Mouse (Mus musculus) hindbrain, embryonic 11.5 days (tissue): ENCODE measurements around the gene Fkbpl. TPM values are rescaled to one million over a fixed set of nuclear protein-coding genes. Genes with fewer than 3 reads are reported as not detected.

Experiments used
- ATAC-seq: fragments of 200-750 bp; cut with Nextera tagmentation; 2 replicates; pipeline ENCODE4 v1.8.0; 2017; ENCODE audit warnings: mild to moderate bottlenecking, moderate TSS enrichment, moderate library complexity; ENCODE audit not compliant: low FRiP score
- DNase-seq: peaks from one replicate; pipeline ENCODE4 v3.0.0-alpha.2; 2015; ENCODE audit warnings: low spot score
- H3K27ac ChIP-seq: fragments of 300-500 bp; sonication (generic); 2 replicates; pipeline ENCODE4 v1.5.1; 2014; ENCODE audit warnings: mild to moderate bottlenecking, low read depth, low read length
- H3K27me3 ChIP-seq: fragments of 300-500 bp; sonication (generic); 2 replicates; pipeline ENCODE4 v1.6.1; 2014; ENCODE audit warnings: mild to moderate bottlenecking, low read length, moderate library complexity, mixed read lengths; ENCODE audit not compliant: control insufficient read depth, insufficient read depth
- H3K36me3 ChIP-seq: fragments of 300-500 bp; sonication (generic); 2 replicates; pipeline ENCODE4 v1.6.1; 2014; ENCODE audit warnings: mild to moderate bottlenecking, low read length, moderate library complexity, mixed read lengths; ENCODE audit not compliant: control insufficient read depth, insufficient read depth
- H3K4me1 ChIP-seq: fragments of 300-500 bp; sonication (generic); replicated peaks from 2 replicates; pipeline ENCODE4 v1.6.1; 2014; ENCODE audit warnings: low read length, mixed read lengths; ENCODE audit not compliant: control insufficient read depth, insufficient read depth
- H3K4me2 ChIP-seq: fragments of 300-500 bp; sonication (generic); replicated peaks from 2 replicates; pipeline ENCODE4 v1.6.1; 2014; ENCODE audit warnings: mild to moderate bottlenecking, low read depth, low read length
- H3K4me3 ChIP-seq: fragments of 300-500 bp; sonication (generic); 2 replicates; pipeline ENCODE4 v1.5.1; 2014; ENCODE audit warnings: low read depth, low read length
- H3K9ac ChIP-seq: fragments of 300-500 bp; sonication (generic); 2 replicates; pipeline ENCODE4 v1.6.1; 2014; ENCODE audit warnings: low read depth, low read length
- H3K9me3 ChIP-seq: fragments of 300-500 bp; sonication (generic); 2 replicates; pipeline ENCODE4 v1.6.1; 2016; ENCODE audit warnings: low read length; ENCODE audit not compliant: control insufficient read depth
- WGBS: fragments of 180-500 bp; shearing (Covaris S2); extraction: QIAGEN DNeasy Blood & Tissue Kit; methylation state at CpG from one replicate; pipeline ENCODE4 v1.1.7; 2014; 5-methylcytosine and 5-hydroxymethylcytosine counted together
- polyA plus RNA-seq: library from polyadenylated mRNA; unstranded; fragments of >200 nt; fragmentation: Nextera tagmentation; extraction: Ambion mirVana; gene quantifications from 2 replicates; pipeline ENCODE4 v1.2.1, GENCODE M21; 2014

The Fkbpl gene
- polyA plus RNA-seq, 1 experiment from 2014 or later = 17.2 TPM

DNA sequence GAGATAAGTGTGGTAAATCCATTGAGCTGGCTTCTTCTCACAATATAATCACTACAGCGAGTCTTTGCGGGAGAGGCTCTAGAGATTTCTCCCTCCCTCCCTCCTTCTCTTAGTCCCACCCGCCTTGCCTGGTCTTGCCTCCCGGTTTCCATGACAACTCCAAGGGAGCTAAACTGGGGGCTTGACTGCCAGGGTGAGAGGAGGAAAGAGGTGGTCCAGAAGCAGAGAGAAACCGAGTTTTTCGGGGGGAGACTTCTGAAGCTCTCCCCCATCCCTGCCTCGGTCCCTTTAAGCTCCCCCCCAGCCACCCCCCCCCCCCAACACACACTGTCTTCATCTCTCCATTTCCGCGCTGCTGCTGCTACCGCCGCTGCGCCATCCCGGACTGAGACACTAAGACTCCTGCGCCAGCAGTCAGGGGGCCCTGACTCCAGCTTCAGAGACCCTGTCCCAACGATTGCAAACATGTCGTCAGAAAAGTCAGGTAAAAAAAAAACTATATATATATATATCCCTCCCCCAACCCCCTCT lies 15.3 kb upstream of the Fkbpl start, which contains the start of gene Prrt1:
Gene Prrt1, plus strand, starts transcription at position 313 of the 531 bp plus-strand sequence.
- Histone ChIP-seq H3K36me3 (no peaks in the 10 kb centered on the region), H3K4me3 (peak within 1 kb of the TSS; percentile 67), H3K27ac (no peak within 1 kb of the TSS), H3K9ac (0 out of 2 replicates have a peak within 1 kb of the TSS, but pooled peaks have one; percentile 20), H3K9me3 (no peaks in the 10 kb centered on the region), H3K4me2 (peak within 1 kb of the TSS; percentile 60), H3K27me3 (peaks cover 35% of the 10 kb centered on the region), H3K4me1 (peaks cover 32% of the 10 kb centered on the region)
- DNase-seq (peak; percentile 59), ATAC-seq (no peak)
- under 1% methylated on average over 16 of the region's 16 CpGs for WGBS

- Histone ChIP-seq H3K36me3 (no peaks in the 10 kb centered on the region), H3K4me1 (peaks cover 32% of the 10 kb centered on the region), H3K9me3 (no peaks in the 10 kb centered on the region), H3K4me3 (peak overlapping the region; percentile 28), H3K9ac (0 out of 2 replicates have a peak overlapping the region, but pooled peaks have one; percentile 20), H3K27ac (no peak overlapping the region), H3K27me3 (peaks cover 35% of the 10 kb centered on the region), H3K4me2 (peak overlapping the region; percentile 60)
- no peak for ATAC-seq
- DNase-seq = peak; percentile 27
- WGBS = 15% methylated on average over 12 of the region's 12 CpGs
These were observed 14.6 kb upstream of the Fkbpl start for GRCm38 (mm10) chr17:34629796-34630603.

GRCm38 (mm10) chr17:34630761-34631301 lies 13.7 kb upstream of the Fkbpl start:
- Histone ChIP-seq H3K4me3 (peak overlapping the region; percentile 27), H3K27me3 (peaks cover 35% of the 10 kb centered on the region), H3K9me3 (no peaks in the 10 kb centered on the region), H3K36me3 (no peaks in the 10 kb centered on the region), H3K9ac (peak overlapping the region; percentile 11; the same call in 1 of the 2 replicates), H3K4me2 (peak overlapping the region; percentile 60), H3K27ac (no peak overlapping the region), H3K4me1 (peaks cover 32% of the 10 kb centered on the region)
- no peak for ATAC-seq
- DNase-seq = peak; percentile 27
- 2% methylated on average over 34 of the region's 48 CpGs for WGBS

- H3K27ac ChIP-seq = no peak overlapping the region
- peak overlapping the region; percentile 42 for H3K4me2 ChIP-seq
- H3K36me3 ChIP-seq = no peaks in the 10 kb centered on the region
- H3K4me1 ChIP-seq = peaks cover 26% of the 10 kb centered on the region
- no peaks in the 10 kb centered on the region for H3K9me3 ChIP-seq
- peaks cover 35% of the 10 kb centered on the region for H3K27me3 ChIP-seq
- no peak for DNase-seq
- H3K9ac ChIP-seq = no peak overlapping the region
- 6% methylated on average over 12 of the region's 12 CpGs for WGBS
- H3K4me3 ChIP-seq = peak overlapping the region; percentile 12
- ATAC-seq = no peak
These were observed 12.9 kb upstream of the Fkbpl start for GRCm38 (mm10) chr17:34631647-34632046.

DNA sequence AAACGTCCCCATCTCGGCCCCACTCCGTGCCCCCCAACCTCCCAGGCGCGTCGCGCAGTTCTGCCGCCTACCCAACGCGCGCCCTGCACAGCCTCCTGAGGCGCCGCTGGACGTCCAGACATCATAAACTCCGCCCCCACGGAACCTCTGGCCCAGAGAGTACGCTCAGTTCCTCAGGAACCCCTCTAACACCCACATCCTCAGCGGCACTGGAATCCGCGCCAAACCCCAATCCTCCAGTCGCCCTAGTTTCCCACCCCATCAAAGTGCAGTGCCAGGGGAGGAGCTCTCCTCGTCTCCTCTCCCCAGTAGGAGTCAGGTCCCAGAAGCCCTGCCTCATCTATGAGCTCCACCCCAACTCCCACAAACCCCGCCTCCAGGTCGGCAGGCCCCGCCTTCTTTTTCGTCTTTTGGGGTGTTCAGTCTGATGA lies 12.3 kb upstream of the Fkbpl start:
- no peaks in the 10 kb centered on the region for H3K9me3 ChIP-seq
- H3K27ac ChIP-seq = no peak overlapping the region
- H3K36me3 ChIP-seq = no peaks in the 10 kb centered on the region
- H3K9ac ChIP-seq = 0 out of 2 replicates have a peak overlapping the region, but pooled peaks have one; percentile 15
- ATAC-seq = no peak
- peak overlapping the region; percentile 12 for H3K4me3 ChIP-seq
- DNase-seq = peak; percentile 42
- peaks cover 35% of the 10 kb centered on the region for H3K27me3 ChIP-seq
- peak overlapping the region; percentile 42 for H3K4me2 ChIP-seq
- H3K4me1 ChIP-seq = peaks cover 26% of the 10 kb centered on the region
- WGBS = 1% methylated on average over 26 of the region's 26 CpGs

DNA sequence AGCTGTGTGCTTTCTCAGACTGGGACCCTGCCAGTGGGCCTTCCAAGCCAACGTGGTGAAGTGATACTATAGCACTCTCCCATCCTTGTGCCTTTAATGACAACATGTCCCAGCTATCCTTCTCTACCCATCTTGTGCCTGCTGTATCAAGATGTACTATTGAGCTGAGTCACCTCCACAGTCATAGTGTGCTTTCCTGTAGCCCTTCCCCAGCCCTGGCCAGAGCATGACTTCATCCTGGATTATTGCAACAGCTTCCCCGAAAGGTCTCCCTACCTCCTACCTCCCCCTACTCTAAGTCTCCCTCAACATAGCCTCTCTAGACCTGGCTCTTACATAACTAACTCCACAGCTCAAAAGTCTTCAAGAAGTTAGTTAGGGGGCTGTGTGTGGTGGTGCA lies 8.9 kb upstream of the Fkbpl start:
- 79% methylated on average over 2 of the region's 2 CpGs for WGBS
- no peaks in the 10 kb centered on the region for H3K36me3 ChIP-seq
- no peak for DNase-seq
- ATAC-seq = no peak
- no peak overlapping the region for H3K27ac ChIP-seq
- H3K9ac ChIP-seq = no peak overlapping the region
- no peaks in the 10 kb centered on the region for H3K9me3 ChIP-seq
- no peak overlapping the region for H3K4me2 ChIP-seq
- peaks cover 19% of the 10 kb centered on the region for H3K27me3 ChIP-seq
- no peak overlapping the region for H3K4me3 ChIP-seq
- H3K4me1 ChIP-seq = peaks cover 8% of the 10 kb centered on the region; the same call in 1 of the 2 replicates

DNA sequence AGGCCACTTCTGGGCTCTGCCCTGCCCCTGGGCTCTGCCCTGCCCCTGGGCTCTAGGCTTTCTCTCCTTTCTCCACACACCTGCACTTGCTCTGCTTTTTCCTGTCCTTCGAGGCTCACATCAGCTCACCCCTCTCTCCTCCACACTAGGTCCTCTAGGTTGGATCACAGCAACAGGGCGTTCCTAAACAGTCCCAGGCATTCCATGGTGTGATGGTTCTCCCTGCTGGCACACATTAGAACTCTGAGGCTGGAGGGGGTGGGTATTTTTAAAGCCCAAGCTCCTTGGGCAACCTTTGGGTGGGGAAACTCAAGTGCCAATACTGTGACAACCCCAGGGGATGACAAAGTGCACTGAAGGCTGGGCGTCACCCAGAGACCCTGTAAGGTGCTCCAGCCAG lies 7.1 kb upstream of the Fkbpl start:
- H3K4me1 ChIP-seq = no peaks in the 10 kb centered on the region
- DNase-seq (no peak), ATAC-seq (no peak)
- H3K4me3 ChIP-seq = no peak overlapping the region
- H3K9me3 ChIP-seq = no peaks in the 10 kb centered on the region
- no peak overlapping the region for H3K9ac ChIP-seq
- H3K4me2 ChIP-seq = no peak overlapping the region
- WGBS = 65% methylated on average over 3 of the region's 3 CpGs
- H3K36me3 ChIP-seq = no peaks in the 10 kb centered on the region
- H3K27me3 ChIP-seq = peaks cover 2% of the 10 kb centered on the region
- no peak overlapping the region for H3K27ac ChIP-seq

DNA sequence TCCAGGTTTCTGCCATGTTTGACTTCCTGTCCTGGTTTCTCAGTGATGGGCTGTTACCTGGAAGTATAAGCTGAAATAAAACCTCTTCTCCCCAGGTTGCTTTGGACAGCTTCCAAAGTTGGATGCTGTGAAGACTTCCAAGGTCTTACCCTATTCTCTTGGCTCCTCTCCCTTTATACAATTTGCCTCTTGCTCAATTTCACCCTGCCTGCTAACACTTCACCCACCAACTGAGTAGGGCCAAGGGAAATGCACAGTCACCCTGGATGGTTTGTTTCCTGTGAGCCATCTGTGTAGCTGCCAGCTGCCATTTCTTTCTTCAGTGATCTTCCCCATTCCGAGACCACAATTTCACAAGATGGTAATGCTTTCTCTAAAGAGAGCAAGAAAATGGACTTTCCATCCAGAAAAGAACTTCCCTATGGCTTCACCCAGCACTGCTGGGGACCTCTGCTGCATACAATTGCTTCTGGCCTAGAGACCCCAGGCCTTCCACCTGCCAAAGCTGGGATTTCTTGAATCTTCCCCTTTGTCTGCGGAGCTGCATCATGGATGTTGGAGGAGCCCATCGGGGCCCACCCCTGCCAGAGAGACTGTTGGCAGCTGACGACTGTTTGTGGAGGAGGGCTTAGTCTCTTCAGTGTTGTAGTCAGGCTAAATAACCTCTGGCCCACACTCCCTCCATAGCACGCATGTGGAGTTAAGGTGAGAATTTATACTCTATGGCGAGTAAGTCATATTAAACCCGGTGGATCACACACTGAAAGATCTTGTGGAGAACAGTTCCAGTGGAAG lies 4.9 kb upstream of the Fkbpl start:
- no peak overlapping the region for H3K27ac ChIP-seq
- DNase-seq (no peak), ATAC-seq (no peak)
- no peak overlapping the region for H3K4me2 ChIP-seq
- no peaks in the 10 kb centered on the region for H3K4me1 ChIP-seq
- no peaks in the 10 kb centered on the region for H3K27me3 ChIP-seq
- no peaks in the 10 kb centered on the region for H3K36me3 ChIP-seq
- no peak overlapping the region for H3K9ac ChIP-seq
- no peak overlapping the region for H3K4me3 ChIP-seq
- H3K9me3 ChIP-seq = no peaks in the 10 kb centered on the region
- WGBS = 82% methylated on average over 7 of the region's 7 CpGs
